Mouse (Mus musculus): ENCODE measurements around the gene Pmp22.

- TF ChIP-seq CTCF (IDR thresholded peaks at IDR 0.05; ENCODE audit: extremely low read depth, insufficient read depth, insufficient read length, insufficient replicate concordance) (no peak), POLR2A (IDR thresholded peaks at IDR 0.05; ENCODE audit: low read depth, low read length) (no peak)
Observed at GRCm38 (mm10) chr11:63129375-63129774, 593 bp downstream of the Pmp22 start.
